Mouse (Mus musculus) limb, embryonic 12.5 days (tissue): ENCODE data around the gene Wfdc8. TPM values are rescaled to one million over a fixed set of nuclear protein-coding genes. Genes with fewer than 3 reads are reported as not detected.
"Not testable (repeated sequence)": the region's sequence is repeated elsewhere in the genome, so short reads cannot be mapped to it uniquely, and the experiment has no call there.

Source experiments
- ATAC-seq: fragments of 200-750 bp; cut with Nextera tagmentation; 2 replicates; pipeline ENCODE4 v1.8.0; 2017; ENCODE audit warnings: low read depth, moderate TSS enrichment; ENCODE audit not compliant: insufficient number of reproducible peaks, insufficient read depth, low FRiP score, low TSS enrichment
- H3K27ac ChIP-seq: fragments of 300-500 bp; sonication (generic); 2 replicates; pipeline ENCODE4 v1.5.1; 2016; ENCODE audit warnings: mild to moderate bottlenecking, moderate library complexity
- H3K27me3 ChIP-seq: fragments of 300-500 bp; sonication (generic); 2 replicates; pipeline ENCODE4 v1.6.1; 2016; ENCODE audit warnings: mild to moderate bottlenecking, moderate library complexity
- H3K36me3 ChIP-seq: fragments of 300-500 bp; sonication (generic); 2 replicates; pipeline ENCODE4 v1.6.1; 2016; ENCODE audit warnings: mild to moderate bottlenecking, moderate library complexity
- H3K4me1 ChIP-seq: fragments of 300-500 bp; sonication (generic); replicated peaks from 2 replicates; pipeline ENCODE4 v1.6.1; 2016
- H3K4me2 ChIP-seq: fragments of 300-500 bp; sonication (generic); 2 replicates; pipeline ENCODE4 v1.6.1; 2016; ENCODE audit warnings: mild to moderate bottlenecking, moderate library complexity
- H3K4me3 ChIP-seq: fragments of 300-500 bp; sonication (generic); replicated peaks from 2 replicates; pipeline ENCODE4 v1.5.1; 2016; ENCODE audit warnings: mild to moderate bottlenecking
- H3K9ac ChIP-seq: fragments of 300-500 bp; sonication (generic); replicated peaks from 2 replicates; pipeline ENCODE4 v1.6.1; 2016; ENCODE audit warnings: mild to moderate bottlenecking, moderate library complexity
- H3K9me3 ChIP-seq: fragments of 300-500 bp; sonication (generic); 2 replicates; pipeline ENCODE4 v1.6.1; 2016; ENCODE audit warnings: mild to moderate bottlenecking, moderate library complexity
- WGBS: fragments of 180-500 bp; shearing (Covaris S2); methylation state at CpG from one replicate; pipeline ENCODE4 v1.1.7; 2016; 5-methylcytosine and 5-hydroxymethylcytosine counted together
- polyA plus RNA-seq: library from polyadenylated mRNA; unstranded; fragments of >200 nt; fragmentation: Nextera tagmentation; extraction: Ambion mirVana; gene quantifications from 2 replicates; pipeline ENCODE4 v1.2.1, GENCODE M21; 2016

Wfdc8 gene
- not detected in 2 replicates for polyA plus RNA-seq

- H3K4me3 ChIP-seq, ATAC-seq, H3K9me3 ChIP-seq, H3K4me2 ChIP-seq, H3K27ac ChIP-seq, H3K27me3 ChIP-seq, H3K9ac ChIP-seq, H3K4me1 ChIP-seq, H3K36me3 ChIP-seq: not testable (repeated sequence)
- WGBS, result 55% methylated on average over 8 of the region's 8 CpGs
Observed at GRCm38 (mm10) chr2:164613471-164613870, at the start of gene Wfdc8, which contains the start of gene Wfdc6b. Wfdc8 (minus strand) TSS chr2:164613626. Wfdc6b (plus strand) TSS chr2:164613522.

- 83% methylated on average over 9 of the region's 9 CpGs for WGBS
- Histone ChIP-seq H3K4me2 (no peak within 1 kb of the TSS), H3K27ac (no peak within 1 kb of the TSS), H3K9me3 (no peaks in the 10 kb centered on the region), H3K36me3 (no peaks in the 10 kb centered on the region), H3K4me1 (no peaks in the 10 kb centered on the region), H3K27me3 (peaks cover 5% of the 10 kb centered on the region; the same call in 1 of the 2 replicates), H3K4me3 (no peak within 1 kb of the TSS), H3K9ac (no peak within 1 kb of the TSS)
- ATAC-seq, result no peak
Observed at GRCm38 (mm10) chr2:164656483-164656882, 43.1 kb upstream of the Wfdc8 start, which contains the start of gene Wfdc9. Wfdc9 (minus strand) TSS chr2:164656583.

GRCm38 (mm10) chr2:164655858-164656257 is 42.4 kb upstream of the Wfdc8 start, which contains the start of gene Wfdc10:
Wfdc10 (plus strand) TSS chr2:164656046.
- H3K4me3 ChIP-seq, result no peak within 1 kb of the TSS
- peak; percentile 37; the same call in 1 of the 2 replicates for ATAC-seq
- H3K27ac ChIP-seq, result no peak within 1 kb of the TSS
- no peaks in the 10 kb centered on the region for H3K36me3 ChIP-seq
- 18% methylated on average over 11 of the region's 11 CpGs for WGBS
- H3K4me1 ChIP-seq, result no peaks in the 10 kb centered on the region
- H3K27me3 ChIP-seq, result peaks cover 5% of the 10 kb centered on the region; the same call in 1 of the 2 replicates
- H3K4me2 ChIP-seq, result no peak within 1 kb of the TSS
- H3K9ac ChIP-seq, result no peak within 1 kb of the TSS
- no peaks in the 10 kb centered on the region for H3K9me3 ChIP-seq

GRCm38 (mm10) chr2:164641881-164642673 is 28.7 kb upstream of the Wfdc8 start:
- H3K27ac ChIP-seq, result no peak overlapping the region
- ATAC-seq, result no peak
- no peak overlapping the region for H3K4me2 ChIP-seq
- no peaks in the 10 kb centered on the region for H3K36me3 ChIP-seq
- no peak overlapping the region for H3K4me3 ChIP-seq
- H3K4me1 ChIP-seq, result no peaks in the 10 kb centered on the region
- no peak overlapping the region for H3K9ac ChIP-seq
- WGBS, result 84% methylated on average over 13 of the region's 13 CpGs
- H3K27me3 ChIP-seq, result 0 out of 2 replicates have a peak, but pooled peaks cover 2% of the 10 kb centered on the region
- no peaks in the 10 kb centered on the region for H3K9me3 ChIP-seq

- Histone ChIP-seq H3K27ac (no peak overlapping the region), H3K27me3 (0 out of 2 replicates have a peak, but pooled peaks cover 2% of the 10 kb centered on the region), H3K36me3 (no peaks in the 10 kb centered on the region), H3K9me3 (no peaks in the 10 kb centered on the region), H3K4me3 (no peak overlapping the region), H3K4me2 (no peak overlapping the region), H3K4me1 (no peaks in the 10 kb centered on the region), H3K9ac (no peak overlapping the region)
- WGBS, result 67% methylated on average over 7 of the region's 7 CpGs
- ATAC-seq, result no peak
Observed at GRCm38 (mm10) chr2:164641129-164641528, 27.7 kb upstream of the Wfdc8 start.

- ATAC-seq, result no peak
- no peaks in the 10 kb centered on the region for H3K36me3 ChIP-seq
- H3K9ac ChIP-seq, result no peak within 1 kb of the TSS
- H3K4me2 ChIP-seq, result no peak within 1 kb of the TSS
- 84% methylated on average over 3 of the region's 3 CpGs for WGBS
- H3K4me1 ChIP-seq, result no peaks in the 10 kb centered on the region
- no peaks in the 10 kb centered on the region for H3K27me3 ChIP-seq
- H3K27ac ChIP-seq, result no peak within 1 kb of the TSS
- H3K4me3 ChIP-seq, result no peak within 1 kb of the TSS
- no peaks in the 10 kb centered on the region for H3K9me3 ChIP-seq
Observed at GRCm38 (mm10) chr2:164638696-164639095, 25.3 kb upstream of the Wfdc8 start, which contains the start of gene Wfdc16. Wfdc16 (minus strand) TSS chr2:164638796.

- H3K9me3 ChIP-seq, result no peaks in the 10 kb centered on the region
- no peak overlapping the region for H3K27ac ChIP-seq
- WGBS, result 80% methylated on average over 9 of the region's 9 CpGs
- no peaks in the 10 kb centered on the region for H3K27me3 ChIP-seq
- H3K4me2 ChIP-seq, result no peak overlapping the region
- H3K4me3 ChIP-seq, result no peak overlapping the region
- no peak overlapping the region for H3K9ac ChIP-seq
- no peaks in the 10 kb centered on the region for H3K4me1 ChIP-seq
- no peak for ATAC-seq
- H3K36me3 ChIP-seq, result no peaks in the 10 kb centered on the region
Observed at GRCm38 (mm10) chr2:164635266-164635665, 21.8 kb upstream of the Wfdc8 start.

GRCm38 (mm10) chr2:164621775-164622174 is 8.3 kb upstream of the Wfdc8 start:
- H3K4me3 ChIP-seq, result no peak overlapping the region
- H3K9ac ChIP-seq, result no peak overlapping the region
- no peak overlapping the region for H3K4me2 ChIP-seq
- no peaks in the 10 kb centered on the region for H3K36me3 ChIP-seq
- 89% methylated on average over 4 of the region's 4 CpGs for WGBS
- H3K27me3 ChIP-seq, result no peaks in the 10 kb centered on the region
- H3K27ac ChIP-seq, result no peak overlapping the region
- ATAC-seq, result no peak
- H3K9me3 ChIP-seq, result no peaks in the 10 kb centered on the region
- no peaks in the 10 kb centered on the region for H3K4me1 ChIP-seq

- Histone ChIP-seq H3K27me3 (no peaks in the 10 kb centered on the region), H3K4me3 (no peak overlapping the region), H3K4me2 (no peak overlapping the region), H3K4me1 (no peaks in the 10 kb centered on the region), H3K27ac (no peak overlapping the region), H3K36me3 (no peaks in the 10 kb centered on the region), H3K9ac (no peak overlapping the region), H3K9me3 (no peaks in the 10 kb centered on the region)
- ATAC-seq, result no peak
- 66% methylated on average over 5 of the region's 5 CpGs for WGBS
Observed at GRCm38 (mm10) chr2:164619050-164619449, 5.6 kb upstream of the Wfdc8 start.

GRCm38 (mm10) chr2:164615386-164615785 is 2.0 kb upstream of the Wfdc8 start:
- H3K4me1 ChIP-seq, result 0 out of 2 replicates have a peak, but pooled peaks cover 5% of the 10 kb centered on the region
- H3K4me2 ChIP-seq, result no peak overlapping the region
- H3K4me3 ChIP-seq, result no peak overlapping the region
- no peak overlapping the region for H3K27ac ChIP-seq
- 90% methylated on average over 3 of the region's 3 CpGs for WGBS
- ATAC-seq, result no peak
- no peak overlapping the region for H3K9ac ChIP-seq
- H3K9me3 ChIP-seq, result no peaks in the 10 kb centered on the region
- H3K27me3 ChIP-seq, result no peaks in the 10 kb centered on the region
- no peaks in the 10 kb centered on the region for H3K36me3 ChIP-seq

GRCm38 (mm10) chr2:164608781-164609180 is 4.6 kb downstream of the Wfdc8 start:
- no peak overlapping the region for H3K4me2 ChIP-seq
- no peak overlapping the region for H3K4me3 ChIP-seq

More at GRCm38 (mm10) chr2:164608781-164609180, 4.6 kb downstream of the Wfdc8 start:
- no peaks in the 10 kb centered on the region for H3K27me3 ChIP-seq
- peaks cover 2% of the 10 kb centered on the region; the same call in 1 of the 2 replicates for H3K9me3 ChIP-seq
- 85% methylated on average over 6 of the region's 6 CpGs for WGBS
- H3K27ac ChIP-seq, result no peak overlapping the region
- ATAC-seq, result no peak
- H3K36me3 ChIP-seq, result no peaks in the 10 kb centered on the region
- 0 out of 2 replicates have a peak, but pooled peaks cover 5% of the 10 kb centered on the region for H3K4me1 ChIP-seq
- H3K9ac ChIP-seq, result no peak overlapping the region
